Mouse (Mus musculus) liver, postnatal 0 days (tissue): ENCODE results near the gene Slc6a5. TPM values are rescaled to one million over a fixed set of nuclear protein-coding genes. Genes with fewer than 3 reads are reported as not detected.

Experiments used
- ATAC-seq: fragments of 200-750 bp; cut with Nextera tagmentation; 2 replicates; pipeline ENCODE4 v1.8.0; 2017; ENCODE audit warnings: mild to moderate bottlenecking, moderate library complexity
- DNase-seq: peaks from one replicate; pipeline ENCODE4 v3.0.0-alpha.2; 2016
- H3K27ac ChIP-seq: fragments of 300-500 bp; sonication (generic); 2 replicates; pipeline ENCODE4 v1.5.1; 2014; ENCODE audit warnings: antibody characterized with exemption, moderate library complexity, mild to moderate bottlenecking, low read depth
- H3K27me3 ChIP-seq: fragments of 300-500 bp; sonication (generic); 2 replicates; pipeline ENCODE4 v1.6.1; 2014; ENCODE audit warnings: low read length, control low read depth, mixed read lengths; ENCODE audit not compliant: insufficient read depth
- H3K36me3 ChIP-seq: fragments of 300-500 bp; sonication (generic); replicated peaks from 2 replicates; pipeline ENCODE4 v1.6.1; 2014; ENCODE audit warnings: mild to moderate bottlenecking, control low read depth, low read length, moderate library complexity, mixed read lengths; ENCODE audit not compliant: insufficient read depth
- H3K4me1 ChIP-seq: fragments of 300-500 bp; sonication (generic); 2 replicates; pipeline ENCODE4 v1.6.1; 2014; ENCODE audit warnings: antibody characterized with exemption, mild to moderate bottlenecking, control low read depth; ENCODE audit not compliant: insufficient read depth
- H3K4me2 ChIP-seq: fragments of 300-500 bp; sonication (generic); 2 replicates; pipeline ENCODE4 v1.6.1; 2014; ENCODE audit warnings: low read depth, mild to moderate bottlenecking, low read length, moderate library complexity, mixed read lengths
- H3K4me3 ChIP-seq: fragments of 300-500 bp; sonication (generic); 2 replicates; pipeline ENCODE4 v1.5.1; 2014; ENCODE audit warnings: low read depth, low read length
- H3K9ac ChIP-seq: fragments of 300-500 bp; sonication (generic); replicated peaks from 2 replicates; pipeline ENCODE4 v1.6.1; 2014; ENCODE audit warnings: mild to moderate bottlenecking, moderate library complexity
- H3K9me3 ChIP-seq: fragments of 300-500 bp; sonication (generic); 2 replicates; pipeline ENCODE4 v1.6.1; 2016; ENCODE audit warnings: mild to moderate bottlenecking, control low read depth, low read length, mixed read lengths
- CTCF ChIP-seq: sonication (generic); IDR thresholded peaks from 2 replicates; pipeline ENCODE4 v1.5.1; 2016; ENCODE audit warnings: antibody characterized with exemption, low read depth
- EP300 ChIP-seq: IDR thresholded peaks from 2 replicates; pipeline ENCODE4 v1.6.1; 2016; ENCODE audit warnings: antibody characterized with exemption, low read depth, mild to moderate bottlenecking
- WGBS: fragments of 180-500 bp; shearing (Covaris S2); extraction: QIAGEN DNeasy Blood & Tissue Kit; methylation state at CpG from one replicate; pipeline ENCODE4 v1.1.7; 2014; ENCODE audit not compliant: insufficient replicate concordance; 5-methylcytosine and 5-hydroxymethylcytosine counted together
- polyA plus RNA-seq: library from polyadenylated mRNA; unstranded; fragments of >200 nt; fragmentation: Nextera tagmentation; extraction: Ambion mirVana; gene quantifications from 2 replicates; pipeline ENCODE4 v1.2.1, GENCODE M21; 2015

Slc6a5 gene
- polyA plus RNA-seq, 1 experiment from 2014 or later = not detected

DNA sequence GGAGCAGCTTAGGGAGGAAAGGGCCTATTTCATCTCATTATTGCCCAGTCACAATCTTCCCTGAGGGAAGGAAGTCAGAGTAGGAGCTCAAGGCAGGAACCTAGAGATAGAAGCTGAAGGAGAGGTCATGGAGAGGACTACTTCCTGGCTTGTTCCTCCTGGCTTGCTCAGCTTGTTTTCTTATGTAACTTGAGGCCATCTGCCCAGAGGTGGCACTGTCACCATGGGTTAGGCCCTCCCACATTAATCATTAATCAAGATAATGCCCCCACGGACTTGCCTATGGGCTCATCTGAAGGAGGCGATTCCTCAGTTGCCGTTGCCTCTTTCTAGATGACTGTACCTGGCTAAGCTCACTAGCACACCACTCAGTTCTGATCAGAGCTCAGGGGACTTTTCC is 47.2 kb downstream of the Slc6a5 start:
- Histone ChIP-seq H3K27me3 (no peaks in the 10 kb centered on the region), H3K36me3 (no peaks in the 10 kb centered on the region), H3K4me1 (no peaks in the 10 kb centered on the region), H3K4me3 (no peak overlapping the region), H3K4me2 (no peak overlapping the region), H3K9me3 (no peaks in the 10 kb centered on the region), H3K27ac (no peak overlapping the region), H3K9ac (no peak overlapping the region)
- ATAC-seq = no peak
- TF ChIP-seq EP300 (no peak), CTCF (no peak)
- 52% methylated on average over 3 of the region's 3 CpGs for WGBS
- DNase-seq = no peak

DNA sequence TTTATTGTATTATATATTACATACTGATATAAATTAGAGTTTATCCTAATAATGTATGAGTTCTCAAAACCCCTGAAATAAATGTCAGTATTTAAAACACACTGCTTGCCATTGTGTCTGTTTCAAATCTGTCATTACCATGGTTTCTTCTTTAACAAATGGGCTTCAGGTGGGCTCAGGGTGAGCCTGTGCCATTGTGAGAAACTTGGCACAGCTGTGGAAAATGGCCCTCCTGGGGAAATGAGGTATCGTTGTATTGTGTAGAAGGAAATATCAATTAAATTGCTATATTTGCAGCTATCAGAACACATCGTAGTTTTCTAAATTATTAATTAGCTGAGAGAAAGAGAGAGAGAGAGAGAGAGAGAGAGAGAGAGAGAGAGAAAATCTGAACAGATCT is 53.8 kb downstream of the Slc6a5 start:
- WGBS = 84% methylated on average over 2 of the region's 2 CpGs
- TF ChIP-seq EP300 (no peak), CTCF (no peak)
- Histone ChIP-seq H3K4me1 (no peaks in the 10 kb centered on the region), H3K9ac (no peak overlapping the region), H3K27ac (no peak overlapping the region), H3K9me3 (no peaks in the 10 kb centered on the region), H3K36me3 (no peaks in the 10 kb centered on the region), H3K4me2 (no peak overlapping the region), H3K27me3 (no peaks in the 10 kb centered on the region), H3K4me3 (no peak overlapping the region)
- ATAC-seq (no peak), DNase-seq (no peak)

DNA sequence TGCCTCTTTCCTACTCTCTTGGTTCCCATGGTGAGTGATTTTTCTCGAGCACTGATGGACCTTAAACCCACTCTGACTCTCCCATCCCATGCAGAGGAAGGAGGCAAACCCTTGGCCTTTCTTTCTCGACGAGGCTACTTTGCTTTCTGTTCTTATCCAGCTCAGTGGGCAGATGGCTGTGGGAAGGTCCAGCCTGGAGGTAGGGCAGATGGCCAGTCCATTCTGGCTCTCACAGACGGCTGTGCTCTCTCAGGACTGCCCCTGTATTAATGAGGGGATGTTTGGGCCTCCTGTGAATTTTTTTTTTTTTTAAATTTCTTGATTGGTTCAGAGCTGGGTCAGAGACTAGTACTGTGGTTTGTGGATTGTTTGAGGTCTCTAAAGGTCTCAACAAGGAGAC is 59.6 kb downstream of the Slc6a5 start:
- no peak overlapping the region for H3K9ac ChIP-seq

DNA sequence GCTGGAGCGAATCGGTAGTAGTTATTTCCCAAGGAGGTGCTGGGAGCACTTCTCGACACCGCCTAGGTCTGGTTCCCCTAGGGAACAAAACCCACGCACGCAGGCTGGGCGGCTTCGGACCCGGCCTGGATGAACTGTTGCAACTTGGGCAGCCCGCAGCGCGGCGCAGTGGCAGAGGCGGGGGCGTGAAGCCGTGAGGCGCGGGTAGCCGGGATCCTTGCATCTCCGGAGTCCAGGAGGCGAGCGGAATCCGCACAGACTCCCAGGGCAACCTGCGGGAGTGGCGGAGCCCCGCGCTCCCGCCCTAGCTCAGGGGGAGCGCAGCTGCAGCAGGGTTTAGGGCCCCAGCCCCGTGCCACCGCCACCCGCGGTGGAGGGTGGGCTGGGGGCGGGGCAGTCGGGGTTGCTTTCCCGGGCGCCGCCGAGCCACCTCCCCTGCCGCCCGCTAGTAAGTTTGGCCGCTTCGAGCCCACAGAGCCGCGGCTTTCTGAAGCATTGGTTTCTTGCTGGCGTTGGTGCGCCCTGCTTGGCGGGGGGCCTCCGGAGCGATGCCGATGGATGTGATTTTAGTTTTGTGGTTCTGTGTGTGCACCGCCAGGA is 65.0 kb downstream of the Slc6a5 start, which contains the start of gene Nell1:
Gene Nell1 (plus strand): TSS at position 24 of the 600 bp plus-strand sequence.
- DNase-seq = no peak
- ATAC-seq = no peak
- no peak for TF ChIP-seq CTCF
- H3K27me3 ChIP-seq = peaks cover 34% of the 10 kb centered on the region
- H3K4me1 ChIP-seq = no peaks in the 10 kb centered on the region
- H3K27ac ChIP-seq = no peak within 1 kb of the TSS
- no peaks in the 10 kb centered on the region for H3K9me3 ChIP-seq
- H3K4me2 ChIP-seq = peak within 1 kb of the TSS; percentile 26; the same call in 1 of the 2 replicates
- H3K36me3 ChIP-seq = no peaks in the 10 kb centered on the region
- no peak within 1 kb of the TSS for H3K9ac ChIP-seq
- H3K4me3 ChIP-seq = no peak within 1 kb of the TSS
- 5% methylated on average over 45 of the region's 52 CpGs for WGBS

More for the DNA sequence above, 59.6 kb downstream of the Slc6a5 start:
- TF ChIP-seq EP300 (no peak), CTCF (no peak)
- 44% methylated on average over 4 of the region's 4 CpGs for WGBS
- no peak overlapping the region for H3K4me2 ChIP-seq
- DNase-seq = no peak
- no peak for ATAC-seq
- H3K4me3 ChIP-seq = no peak overlapping the region
- H3K4me1 ChIP-seq = no peaks in the 10 kb centered on the region
- no peaks in the 10 kb centered on the region for H3K9me3 ChIP-seq
- peaks cover 9% of the 10 kb centered on the region for H3K27me3 ChIP-seq
- H3K36me3 ChIP-seq = no peaks in the 10 kb centered on the region
- no peak overlapping the region for H3K27ac ChIP-seq

DNA sequence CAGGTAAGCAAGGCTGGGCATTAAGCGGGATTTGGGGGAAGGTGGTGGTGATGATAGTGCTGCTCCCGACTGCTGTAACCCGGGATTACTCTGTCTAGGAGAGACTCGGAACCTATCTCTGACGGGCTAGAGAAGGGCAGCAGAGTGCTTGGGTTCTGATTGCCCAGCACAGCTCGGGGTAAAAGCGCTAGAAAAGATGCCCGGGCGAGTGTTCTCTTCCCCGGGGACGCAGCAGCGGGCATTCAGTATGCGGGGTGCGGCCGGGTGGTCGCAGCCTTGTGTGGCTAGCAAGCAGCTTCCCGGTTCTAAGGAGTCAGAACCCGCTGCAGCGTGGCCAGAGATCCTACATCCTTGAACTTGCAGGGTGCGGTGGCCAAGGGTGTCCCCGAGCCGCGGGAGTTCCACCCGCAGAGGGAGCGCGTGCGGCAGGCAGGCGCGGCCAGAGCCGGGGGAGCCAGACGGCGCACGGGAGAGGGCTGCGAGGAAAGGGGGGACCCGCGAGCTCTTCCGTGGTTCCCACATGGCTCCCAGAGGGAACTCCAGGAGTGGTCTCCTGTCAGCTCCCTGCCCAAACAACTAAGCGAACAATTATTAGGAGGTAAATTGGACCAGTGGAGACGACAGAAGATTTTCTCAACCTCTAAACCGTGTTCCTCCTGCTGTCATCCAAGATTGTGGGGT is 65.6 kb downstream of the Slc6a5 start:
- peaks cover 34% of the 10 kb centered on the region for H3K27me3 ChIP-seq
- no peak for ATAC-seq

DNA sequence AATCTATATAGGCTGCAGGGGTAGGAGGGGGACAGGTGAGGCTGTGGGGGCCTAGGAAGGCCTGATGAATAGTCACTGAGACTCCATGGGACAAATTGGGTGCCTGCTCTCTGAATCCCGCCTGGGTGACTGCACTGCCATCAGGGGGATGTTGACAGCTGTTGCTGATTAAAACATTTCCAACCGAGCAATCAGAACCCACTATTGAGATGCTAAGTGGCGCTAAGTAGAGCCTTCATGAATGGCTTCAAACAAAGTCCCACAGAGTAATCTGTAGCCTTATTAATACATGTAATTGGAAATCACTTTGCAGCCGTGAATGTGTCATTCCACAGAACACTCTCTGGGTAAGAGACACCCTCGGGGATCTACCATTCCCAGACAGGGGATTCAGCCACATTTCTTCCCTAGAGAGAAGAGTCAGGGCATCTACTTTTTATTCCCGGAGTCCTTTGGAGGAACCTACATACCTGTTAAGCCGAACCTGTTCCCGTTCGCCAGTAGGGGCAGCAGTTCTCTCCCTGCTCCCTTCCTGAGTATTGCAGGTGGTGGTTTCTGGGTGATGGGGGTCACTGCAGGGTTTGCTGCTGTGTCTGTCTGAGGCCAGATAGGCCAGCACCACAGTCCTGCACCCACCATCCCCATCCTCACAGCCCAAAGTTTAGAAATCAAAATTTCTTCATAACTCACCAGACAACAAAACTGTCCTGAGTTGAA is 71.7 kb downstream of the Slc6a5 start:
- WGBS = 22% methylated on average over 9 of the region's 9 CpGs
- no peaks in the 10 kb centered on the region for H3K9me3 ChIP-seq
- no peaks in the 10 kb centered on the region for H3K4me1 ChIP-seq
- H3K27ac ChIP-seq = no peak overlapping the region
- ATAC-seq (no peak), DNase-seq (no peak)
- H3K9ac ChIP-seq = no peak overlapping the region
- no peaks in the 10 kb centered on the region for H3K36me3 ChIP-seq
- H3K4me2 ChIP-seq = no peak overlapping the region
- no peak for TF ChIP-seq EP300
- TF ChIP-seq CTCF = 0 out of 2 replicates have a peak, but pooled peaks have one; percentile 22
- no peak overlapping the region for H3K4me3 ChIP-seq
- H3K27me3 ChIP-seq = peaks cover 4% of the 10 kb centered on the region; the same call in 1 of the 2 replicates

More for the DNA sequence above, 65.6 kb downstream of the Slc6a5 start:
- 2% methylated on average over 40 of the region's 40 CpGs for WGBS
- TF ChIP-seq EP300 (no peak), CTCF (no peak)
- Histone ChIP-seq H3K9me3 (no peaks in the 10 kb centered on the region), H3K27ac (no peak overlapping the region), H3K9ac (no peak overlapping the region), H3K4me1 (no peaks in the 10 kb centered on the region), H3K4me3 (no peak overlapping the region), H3K36me3 (no peaks in the 10 kb centered on the region), H3K4me2 (no peak overlapping the region)
- no peak for DNase-seq
